Mouse (Mus musculus): Measurements from ENCODE around the gene Osbpl3. TPM values are rescaled to one million over a fixed set of nuclear protein-coding genes. Genes with fewer than 3 reads are reported as not detected.
A peak's percentile ranks its signal among the peaks of the same experiment; 100 is the strongest.
"Not testable (repeated sequence)": the region's sequence is repeated elsewhere in the genome, so short reads cannot be mapped to it uniquely, and the experiment has no call there.

Gene Osbpl3
- polyA plus RNA-seq, 1 experiment from 2014 or later, result 12.7 TPM

DNA sequence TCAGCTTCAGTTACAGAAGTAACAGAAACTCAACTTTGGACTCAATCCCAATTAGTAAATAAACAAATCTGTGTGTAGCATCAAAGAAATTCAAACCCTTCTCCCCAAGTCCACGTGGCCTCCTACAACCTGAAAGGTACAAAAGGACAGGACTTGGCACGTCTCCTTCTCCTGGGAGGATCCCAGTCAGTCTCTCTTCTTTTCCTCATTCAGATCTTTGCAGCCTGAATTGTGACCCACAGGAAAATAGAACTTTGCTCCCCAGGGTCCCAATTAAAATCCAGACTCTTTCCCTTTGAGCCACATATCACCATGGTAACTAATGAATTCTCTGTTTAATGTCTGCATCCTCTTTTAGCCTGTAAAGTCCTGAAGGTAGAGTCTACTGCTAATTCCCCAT is 10.4 kb downstream of the Osbpl3 start:
- Histone ChIP-seq H3K36me3 (no peaks in the 10 kb centered on the region), H3K4me2 (replicated peaks) (no peak overlapping the region), H3K27ac (no peak overlapping the region), H3K4me3 (no peak overlapping the region), H3K4me1 (no peaks in the 10 kb centered on the region; the same call in 1 of the 2 replicates), H3K9ac (no peak overlapping the region), H3K9me3 (no peaks in the 10 kb centered on the region), H3K27me3 (no peaks in the 10 kb centered on the region)
- 57% methylated on average over 2 of the region's 2 CpGs for WGBS
- no peak for ATAC-seq (ENCODE audit: insufficient number of reproducible peaks, insufficient read depth, low FRiP score, low TSS enrichment)

DNA sequence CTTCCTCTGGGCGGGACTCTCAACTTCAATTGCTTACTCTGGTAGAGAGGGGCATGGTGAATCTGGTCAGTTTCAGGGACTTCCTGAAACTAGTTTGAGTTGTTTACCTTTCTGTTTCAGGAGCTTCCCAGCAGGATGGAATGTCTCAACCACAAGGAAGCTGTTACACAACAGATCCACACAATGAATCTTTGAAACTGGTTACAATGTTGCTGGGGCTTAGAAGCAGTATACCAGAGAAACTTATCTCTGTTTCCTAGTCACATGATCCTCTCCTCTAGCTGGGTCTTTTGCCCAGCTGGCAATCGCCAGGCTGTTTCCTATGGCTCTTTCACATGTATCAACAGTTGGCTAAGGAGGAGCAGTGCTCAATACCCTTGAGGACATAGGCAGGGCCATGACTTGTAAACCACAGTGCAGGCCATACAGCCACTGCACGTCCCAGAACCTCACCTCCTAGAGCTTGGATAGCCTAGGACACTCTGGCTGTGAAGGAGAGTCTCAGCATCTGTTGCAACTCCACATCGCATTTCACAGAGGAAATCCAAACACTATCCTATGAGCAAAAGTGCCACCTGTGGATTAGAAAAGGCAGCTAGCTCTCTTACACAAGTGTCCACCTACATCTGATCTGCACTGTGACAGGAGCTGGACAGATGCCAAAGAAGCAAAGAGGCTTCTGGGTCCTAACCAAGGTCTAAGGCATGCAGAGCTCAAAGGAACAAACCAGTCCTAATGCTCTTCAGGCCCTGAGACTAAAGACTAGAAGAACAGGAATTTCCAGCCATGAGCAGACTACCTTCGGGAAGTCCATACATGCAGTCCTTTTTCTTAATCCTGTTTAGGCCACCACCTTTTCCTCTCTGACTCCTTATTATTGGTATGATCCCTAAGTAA is 14.8 kb downstream of the Osbpl3 start:
- no peak overlapping the region for H3K9ac ChIP-seq
- H3K27me3 ChIP-seq, result no peaks in the 10 kb centered on the region
- no peaks in the 10 kb centered on the region for H3K36me3 ChIP-seq
- H3K27ac ChIP-seq, result no peak overlapping the region
- no peak overlapping the region for H3K4me3 ChIP-seq
- H3K4me1 ChIP-seq, result no peaks in the 10 kb centered on the region; the same call in 1 of the 2 replicates
- no peaks in the 10 kb centered on the region for H3K9me3 ChIP-seq
- H3K4me2 ChIP-seq (replicated peaks), result no peak overlapping the region
- no peak for ATAC-seq (ENCODE audit: insufficient number of reproducible peaks, insufficient read depth, low FRiP score, low TSS enrichment)
- 83% methylated on average over 5 of the region's 5 CpGs for WGBS

DNA sequence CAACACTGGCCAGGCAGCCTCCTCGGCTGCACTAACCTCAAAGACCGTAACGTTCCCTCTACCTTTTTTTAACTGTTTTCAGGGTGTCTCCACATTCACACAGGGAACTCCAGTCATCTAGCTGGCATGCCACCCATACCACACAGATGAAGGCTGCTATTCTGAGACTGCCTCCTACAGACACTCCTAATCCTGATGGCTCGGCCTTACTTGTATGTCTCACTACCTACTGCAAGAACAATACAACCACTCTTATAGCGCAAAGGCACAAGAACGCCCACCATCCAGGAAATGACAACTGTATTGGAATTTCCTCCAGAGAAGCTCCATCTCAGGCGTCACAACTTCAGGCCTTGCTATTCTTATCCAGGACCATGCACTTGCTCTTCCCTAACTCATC is 15.8 kb downstream of the Osbpl3 start:
- no peak overlapping the region for H3K27ac ChIP-seq
- ATAC-seq (ENCODE audit: insufficient number of reproducible peaks, insufficient read depth, low FRiP score, low TSS enrichment), result no peak
- H3K4me3 ChIP-seq, result no peak overlapping the region
- H3K9ac ChIP-seq, result no peak overlapping the region
- no peaks in the 10 kb centered on the region for H3K36me3 ChIP-seq
- no peaks in the 10 kb centered on the region for H3K27me3 ChIP-seq
- H3K4me2 ChIP-seq (replicated peaks), result no peak overlapping the region
- no peaks in the 10 kb centered on the region for H3K9me3 ChIP-seq
- no peaks in the 10 kb centered on the region; the same call in 1 of the 2 replicates for H3K4me1 ChIP-seq
- WGBS, result 90% methylated on average over 7 of the region's 7 CpGs

DNA sequence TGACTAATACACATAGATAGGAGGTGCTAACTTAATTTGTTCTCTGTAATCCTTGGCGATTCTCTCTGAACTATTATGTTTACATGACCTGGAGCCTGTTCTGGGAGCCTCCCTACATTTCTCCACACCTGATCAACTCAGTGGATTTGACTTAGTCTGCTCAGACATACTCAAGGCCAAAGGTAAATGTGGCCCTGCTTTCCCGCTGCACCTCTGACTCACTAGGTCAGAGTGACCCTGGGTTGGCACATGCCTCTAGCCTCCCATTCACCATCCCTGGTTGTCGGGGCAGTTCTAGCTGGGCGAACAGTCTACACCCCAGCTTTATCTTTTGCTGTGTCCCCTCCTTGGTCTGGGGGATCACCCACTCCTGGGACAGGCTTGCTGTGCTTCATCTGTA is 17.1 kb downstream of the Osbpl3 start:
- H3K9ac ChIP-seq; H3K4me3 ChIP-seq; H3K27ac ChIP-seq; ATAC-seq (ENCODE audit: insufficient number of reproducible peaks, insufficient read depth, low FRiP score, low TSS enrichment); H3K4me2 ChIP-seq (replicated peaks); H3K9me3 ChIP-seq; H3K36me3 ChIP-seq; H3K4me1 ChIP-seq; H3K27me3 ChIP-seq: not testable (repeated sequence)
- 86% methylated on average over 4 of the region's 4 CpGs for WGBS

DNA sequence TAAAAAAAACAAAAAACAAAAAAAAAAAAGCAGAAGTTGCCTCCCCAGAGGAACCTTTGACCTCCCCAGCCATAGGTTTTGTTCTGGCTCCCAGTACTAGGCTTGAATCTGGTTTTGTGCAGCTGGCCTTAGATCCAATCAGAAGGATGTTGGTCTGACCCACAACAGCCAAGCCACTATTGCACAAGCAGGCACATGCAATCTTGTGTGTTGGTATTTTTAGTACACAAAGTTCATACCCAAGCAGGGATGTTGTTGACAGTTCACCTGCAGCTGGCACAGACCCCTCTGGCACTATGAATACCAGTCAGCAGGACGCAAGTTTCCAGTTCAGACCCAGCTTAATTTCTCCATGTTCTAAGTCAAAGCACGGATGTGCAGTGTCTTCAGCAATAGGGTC is 18.2 kb downstream of the Osbpl3 start:
- Histone ChIP-seq H3K9ac (no peak overlapping the region), H3K27ac (no peak overlapping the region), H3K4me1 (no peaks in the 10 kb centered on the region; the same call in 1 of the 2 replicates), H3K9me3 (no peaks in the 10 kb centered on the region), H3K4me3 (no peak overlapping the region), H3K4me2 (replicated peaks) (no peak overlapping the region), H3K27me3 (no peaks in the 10 kb centered on the region), H3K36me3 (no peaks in the 10 kb centered on the region)
- WGBS, result 94% methylated on average over 2 of the region's 2 CpGs
- ATAC-seq (ENCODE audit: insufficient number of reproducible peaks, insufficient read depth, low FRiP score, low TSS enrichment), result no peak

DNA sequence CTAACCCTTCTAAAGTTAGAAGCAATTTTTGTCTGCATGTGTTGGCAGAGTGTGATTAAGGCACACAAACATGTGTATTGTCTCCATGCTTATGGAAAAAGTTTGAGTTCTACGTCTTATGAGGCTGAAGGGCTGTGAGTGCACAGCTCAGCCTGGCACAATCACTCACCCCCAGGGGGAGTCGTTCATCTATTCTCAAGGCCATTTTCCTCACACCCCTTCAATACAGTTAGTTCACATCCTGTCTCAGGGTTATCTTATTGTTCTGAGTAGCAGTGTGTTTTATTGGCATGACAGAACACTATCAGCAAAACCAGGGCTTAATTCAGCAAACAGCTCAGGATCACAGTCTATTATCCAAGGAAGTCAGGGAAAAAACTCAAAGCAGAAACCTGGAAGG is 19.3 kb downstream of the Osbpl3 start:
- H3K4me2 ChIP-seq (replicated peaks), result no peak overlapping the region
- H3K4me1 ChIP-seq, result no peaks in the 10 kb centered on the region; the same call in 1 of the 2 replicates
- H3K9me3 ChIP-seq, result no peaks in the 10 kb centered on the region
- no peaks in the 10 kb centered on the region for H3K36me3 ChIP-seq
- H3K27ac ChIP-seq, result no peak overlapping the region
- ATAC-seq (ENCODE audit: insufficient number of reproducible peaks, insufficient read depth, low FRiP score, low TSS enrichment), result no peak
- WGBS, result 62% methylated on average over 2 of the region's 2 CpGs
- H3K27me3 ChIP-seq, result no peaks in the 10 kb centered on the region
- H3K9ac ChIP-seq, result no peak overlapping the region
- H3K4me3 ChIP-seq, result no peak overlapping the region

DNA sequence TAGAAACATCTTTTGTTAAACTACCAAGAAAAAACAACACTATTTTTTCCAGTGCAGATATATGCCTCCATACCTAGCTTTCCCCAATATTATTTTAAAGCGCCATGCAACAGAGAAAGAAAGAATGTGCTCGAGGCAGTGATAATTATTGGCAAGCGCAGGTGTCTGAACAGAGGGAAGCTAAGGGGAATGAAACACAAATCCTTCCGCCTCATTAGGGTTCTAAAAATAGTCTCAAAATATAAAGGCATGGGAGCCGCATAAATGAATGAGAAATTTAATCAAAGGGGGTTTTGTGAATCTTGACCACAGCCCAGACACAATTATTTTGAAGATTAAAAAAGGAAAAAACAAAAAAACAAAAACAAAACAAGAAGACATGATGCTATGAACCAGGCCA is 23.5 kb downstream of the Osbpl3 start:
- Histone ChIP-seq H3K27ac (no peak overlapping the region), H3K36me3 (no peaks in the 10 kb centered on the region), H3K27me3 (no peaks in the 10 kb centered on the region), H3K4me2 (replicated peaks) (no peak overlapping the region), H3K9me3 (no peaks in the 10 kb centered on the region), H3K9ac (no peak overlapping the region), H3K4me1 (no peaks in the 10 kb centered on the region), H3K4me3 (no peak overlapping the region)
- 62% methylated on average over 5 of the region's 5 CpGs for WGBS
- no peak for ATAC-seq (ENCODE audit: insufficient number of reproducible peaks, insufficient read depth, low FRiP score, low TSS enrichment)

DNA sequence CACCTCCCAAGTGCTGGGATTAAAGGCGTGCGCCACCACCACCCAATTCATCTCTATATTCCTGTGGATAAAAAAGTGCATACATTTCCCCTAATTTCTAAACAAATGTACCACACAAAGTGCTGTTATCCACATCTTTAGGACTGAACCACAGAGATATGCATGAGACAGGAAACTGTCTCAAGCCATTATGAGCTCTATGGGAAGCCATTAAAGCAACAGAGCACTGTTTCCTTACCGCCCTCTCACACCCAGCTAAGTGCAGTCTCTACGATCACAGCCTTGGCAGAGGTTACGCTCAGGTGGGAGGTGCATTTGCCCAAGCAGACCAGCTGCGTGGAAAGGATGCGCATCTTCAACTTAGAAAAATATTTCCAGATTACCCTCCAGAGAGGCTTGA is 26.7 kb downstream of the Osbpl3 start:
- Histone ChIP-seq H3K27me3 (no peaks in the 10 kb centered on the region), H3K27ac (no peak overlapping the region), H3K36me3 (no peaks in the 10 kb centered on the region), H3K9me3 (no peaks in the 10 kb centered on the region), H3K4me2 (replicated peaks) (no peak overlapping the region), H3K9ac (no peak overlapping the region), H3K4me1 (no peaks in the 10 kb centered on the region), H3K4me3 (no peak overlapping the region)
- ATAC-seq (ENCODE audit: insufficient number of reproducible peaks, insufficient read depth, low FRiP score, low TSS enrichment), result no peak
- 92% methylated on average over 7 of the region's 7 CpGs for WGBS

DNA sequence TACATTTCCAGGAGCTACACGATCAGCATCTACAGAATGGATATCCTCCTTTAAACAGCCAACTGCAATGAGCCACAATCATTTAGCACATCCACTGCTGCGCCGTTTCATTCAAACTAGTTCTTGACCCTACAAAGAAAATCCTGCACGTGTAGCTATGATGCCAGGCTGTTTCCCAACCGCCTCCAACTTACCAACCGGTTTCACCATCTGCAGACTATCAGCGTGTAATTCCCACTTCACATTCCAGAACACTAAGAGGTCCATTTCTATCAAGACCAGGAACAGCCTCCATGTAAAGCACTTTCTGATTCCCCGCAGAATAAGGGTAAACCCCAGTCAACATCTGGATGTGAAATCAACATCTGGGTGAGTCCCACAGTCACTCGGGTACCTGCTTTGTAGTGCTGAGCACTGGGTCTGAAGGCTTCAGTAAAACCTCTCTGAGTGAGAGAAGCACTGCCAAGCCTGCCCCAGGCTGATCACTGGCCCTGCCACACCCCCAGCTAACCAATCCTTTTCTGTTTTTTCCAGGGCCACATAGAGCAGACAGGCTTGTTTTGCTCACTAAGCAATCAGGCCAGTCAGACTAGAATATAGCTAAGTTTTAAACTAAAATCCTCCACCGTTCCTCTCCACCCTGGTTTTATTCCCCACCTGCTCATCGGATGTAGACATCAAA is 28.8 kb downstream of the Osbpl3 start:
- Histone ChIP-seq H3K4me2 (replicated peaks) (no peak overlapping the region), H3K27ac (no peak overlapping the region), H3K9me3 (no peaks in the 10 kb centered on the region), H3K4me1 (no peaks in the 10 kb centered on the region), H3K9ac (no peak overlapping the region), H3K36me3 (no peaks in the 10 kb centered on the region), H3K27me3 (no peaks in the 10 kb centered on the region), H3K4me3 (no peak overlapping the region)
- 75% methylated on average over 11 of the region's 11 CpGs for WGBS
- ATAC-seq (ENCODE audit: insufficient number of reproducible peaks, insufficient read depth, low FRiP score, low TSS enrichment), result no peak

DNA sequence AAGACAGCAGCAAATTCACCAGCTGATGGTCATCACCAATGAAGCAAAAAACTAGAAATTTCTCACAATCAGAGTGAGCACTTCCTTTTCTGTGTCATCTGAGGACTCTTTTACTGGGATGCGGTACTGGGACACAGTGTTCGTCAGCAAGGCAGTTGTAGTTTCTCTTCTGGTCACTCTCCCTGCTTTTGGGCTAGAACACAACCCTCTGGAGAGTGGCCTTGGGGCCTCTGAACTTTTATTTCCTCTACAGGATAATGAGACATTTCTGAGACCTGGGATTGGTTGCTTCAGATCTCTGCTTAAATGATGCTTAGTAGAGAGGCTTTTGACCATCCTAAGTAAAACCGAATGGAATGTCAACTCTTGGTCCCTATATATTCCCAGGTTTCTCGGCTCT is 29.4 kb downstream of the Osbpl3 start:
- H3K9me3 ChIP-seq, result no peaks in the 10 kb centered on the region
- no peak overlapping the region for H3K4me2 ChIP-seq (replicated peaks)
- no peaks in the 10 kb centered on the region for H3K27me3 ChIP-seq
- no peaks in the 10 kb centered on the region for H3K4me1 ChIP-seq
- ATAC-seq (ENCODE audit: insufficient number of reproducible peaks, insufficient read depth, low FRiP score, low TSS enrichment), result no peak
- no peaks in the 10 kb centered on the region for H3K36me3 ChIP-seq
- H3K9ac ChIP-seq, result no peak overlapping the region
- no peak overlapping the region for H3K27ac ChIP-seq
- 82% methylated on average over 4 of the region's 4 CpGs for WGBS
- H3K4me3 ChIP-seq, result no peak overlapping the region

DNA sequence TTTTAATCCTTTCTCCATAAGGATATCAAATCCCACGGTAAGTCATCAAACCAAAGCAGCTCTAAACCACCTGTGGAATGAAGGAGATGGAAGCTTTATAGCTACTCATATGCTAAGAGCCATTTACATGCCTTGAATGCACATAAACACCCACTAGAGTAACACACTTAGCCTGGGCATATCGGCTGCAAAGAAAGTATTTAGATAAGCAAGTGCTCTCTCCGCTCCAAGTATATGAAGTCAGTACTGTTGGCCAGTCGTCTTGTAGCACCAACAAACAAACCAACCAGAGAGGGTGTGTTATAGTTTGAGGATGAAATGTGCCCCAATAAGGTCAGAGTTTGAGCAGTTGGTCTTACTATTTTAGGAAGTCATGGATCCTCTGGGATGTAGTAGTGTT is 31.7 kb downstream of the Osbpl3 start:
- H3K4me3 ChIP-seq, result no peak overlapping the region
- 85% methylated on average over 4 of the region's 4 CpGs for WGBS
- H3K4me1 ChIP-seq, result peaks cover 14% of the 10 kb centered on the region
- H3K27ac ChIP-seq, result no peak overlapping the region
- H3K9me3 ChIP-seq, result no peaks in the 10 kb centered on the region
- no peak overlapping the region for H3K4me2 ChIP-seq (replicated peaks)
- no peak overlapping the region for H3K9ac ChIP-seq
- no peaks in the 10 kb centered on the region for H3K27me3 ChIP-seq
- ATAC-seq (ENCODE audit: insufficient number of reproducible peaks, insufficient read depth, low FRiP score, low TSS enrichment), result no peak
- H3K36me3 ChIP-seq, result no peaks in the 10 kb centered on the region

DNA sequence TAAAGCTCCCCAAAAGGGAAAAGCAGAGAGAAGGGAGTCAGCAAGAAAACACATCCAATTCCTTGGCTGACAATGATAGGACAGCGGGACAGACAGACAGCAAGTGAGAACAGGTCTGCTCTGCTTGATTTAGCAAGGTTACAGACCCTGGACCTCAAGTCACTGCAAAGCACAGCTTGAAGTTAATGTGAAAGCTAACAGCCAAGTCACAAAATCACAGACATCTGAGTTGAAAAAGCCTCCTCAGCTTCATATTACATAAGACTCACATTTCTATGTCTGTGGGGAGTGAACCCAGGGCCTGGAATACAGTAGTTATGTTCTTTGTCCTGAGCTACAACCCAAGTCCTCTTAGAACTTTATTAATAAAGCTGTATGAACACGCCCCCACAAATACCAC is 35.6 kb downstream of the Osbpl3 start:
- H3K9me3 ChIP-seq, result no peaks in the 10 kb centered on the region
- no peak for ATAC-seq (ENCODE audit: insufficient number of reproducible peaks, insufficient read depth, low FRiP score, low TSS enrichment)
- peak overlapping the region; percentile 55; the same call in 1 of the 2 replicates for H3K27ac ChIP-seq
- 71% methylated on average over 2 of the region's 2 CpGs for WGBS
- no peak overlapping the region for H3K4me3 ChIP-seq
- H3K4me1 ChIP-seq, result peaks cover 14% of the 10 kb centered on the region
- H3K27me3 ChIP-seq, result no peaks in the 10 kb centered on the region
- no peak overlapping the region for H3K4me2 ChIP-seq (replicated peaks)
- H3K9ac ChIP-seq, result no peak overlapping the region
- no peaks in the 10 kb centered on the region for H3K36me3 ChIP-seq
